Mouse (Mus musculus) forebrain, embryonic 13.5 days (tissue): Measurements from ENCODE around the gene Ube2m. TPM values are rescaled to one million over a fixed set of nuclear protein-coding genes. Genes with fewer than 3 reads are reported as not detected.

Source experiments
- ATAC-seq: fragments of 200-750 bp; cut with Nextera tagmentation; 2 replicates; pipeline ENCODE4 v1.8.0; 2017
- H3K27ac ChIP-seq: fragments of 300-500 bp; sonication (generic); 2 replicates; pipeline ENCODE4 v1.5.1; 2015; ENCODE audit warnings: inconsistent platforms, mild to moderate bottlenecking, moderate library complexity
- H3K27me3 ChIP-seq: fragments of 300-500 bp; sonication (generic); 2 replicates; pipeline ENCODE4 v1.6.1; 2015; ENCODE audit warnings: mild to moderate bottlenecking, inconsistent platforms
- H3K36me3 ChIP-seq: fragments of 300-500 bp; sonication (generic); 2 replicates; pipeline ENCODE4 v1.6.1; 2015; ENCODE audit warnings: mild to moderate bottlenecking, inconsistent platforms; ENCODE audit not compliant: poor library complexity, severe bottlenecking
- H3K4me1 ChIP-seq: fragments of 300-500 bp; sonication (generic); 2 replicates; pipeline ENCODE4 v1.6.1; 2015; ENCODE audit warnings: inconsistent platforms
- H3K4me2 ChIP-seq: fragments of 300-500 bp; sonication (generic); 2 replicates; pipeline ENCODE4 v1.6.1; 2015; ENCODE audit warnings: inconsistent platforms, mild to moderate bottlenecking, moderate library complexity
- H3K4me3 ChIP-seq: fragments of 300-500 bp; sonication (generic); 2 replicates; pipeline ENCODE4 v1.5.1; 2015; ENCODE audit warnings: mild to moderate bottlenecking, inconsistent platforms
- H3K9ac ChIP-seq: fragments of 300-500 bp; sonication (generic); 2 replicates; pipeline ENCODE4 v1.6.1; 2015; ENCODE audit warnings: mild to moderate bottlenecking, inconsistent platforms
- H3K9me3 ChIP-seq: fragments of 300-500 bp; sonication (generic); replicated peaks from 2 replicates; pipeline ENCODE4 v1.6.1; 2016; ENCODE audit warnings: inconsistent platforms
- WGBS: fragments of 180-500 bp; shearing (Covaris S2); methylation state at CpG from one replicate; pipeline ENCODE4 v1.1.7; 2015; 5-methylcytosine and 5-hydroxymethylcytosine counted together
- polyA plus RNA-seq: library from polyadenylated mRNA; unstranded; fragments of >200 nt; fragmentation: Nextera tagmentation; extraction: Ambion mirVana; gene quantifications from 2 replicates; pipeline ENCODE4 v1.2.1, GENCODE M21; 2015

The Ube2m gene
- polyA plus RNA-seq, 1 experiment from 2014 or later: 53.7 TPM

- H3K4me3 ChIP-seq: peak overlapping the region; percentile 48
- 4% methylated on average over 82 of the region's 88 CpGs for WGBS
- no peak overlapping the region for H3K27ac ChIP-seq
- H3K9ac ChIP-seq: peak overlapping the region; percentile 78
- ATAC-seq: peak; percentile 52
- H3K36me3 ChIP-seq: no peaks in the 10 kb centered on the region
- no peaks in the 10 kb centered on the region for H3K9me3 ChIP-seq
- H3K4me1 ChIP-seq: peaks cover 23% of the 10 kb centered on the region
- H3K27me3 ChIP-seq: peaks cover 49% of the 10 kb centered on the region
- H3K4me2 ChIP-seq: peak overlapping the region; percentile 92
Observed at GRCm38 (mm10) chr7:13043445-13044253, 5.6 kb upstream of the Ube2m start.

GRCm38 (mm10) chr7:13043120-13043444 is 5.0 kb upstream of the Ube2m start:
- peaks cover 25% of the 10 kb centered on the region for H3K4me1 ChIP-seq
- H3K36me3 ChIP-seq: no peaks in the 10 kb centered on the region
- no peak for ATAC-seq
- H3K4me3 ChIP-seq: peak overlapping the region; percentile 48
- no peaks in the 10 kb centered on the region for H3K9me3 ChIP-seq
- H3K27ac ChIP-seq: no peak overlapping the region
- 42% methylated on average over 16 of the region's 16 CpGs for whole genome bisulfite sequencing
- peak overlapping the region; percentile 78 for H3K9ac ChIP-seq
- peaks cover 49% of the 10 kb centered on the region for H3K27me3 ChIP-seq
- peak overlapping the region; percentile 92 for H3K4me2 ChIP-seq

DNA sequence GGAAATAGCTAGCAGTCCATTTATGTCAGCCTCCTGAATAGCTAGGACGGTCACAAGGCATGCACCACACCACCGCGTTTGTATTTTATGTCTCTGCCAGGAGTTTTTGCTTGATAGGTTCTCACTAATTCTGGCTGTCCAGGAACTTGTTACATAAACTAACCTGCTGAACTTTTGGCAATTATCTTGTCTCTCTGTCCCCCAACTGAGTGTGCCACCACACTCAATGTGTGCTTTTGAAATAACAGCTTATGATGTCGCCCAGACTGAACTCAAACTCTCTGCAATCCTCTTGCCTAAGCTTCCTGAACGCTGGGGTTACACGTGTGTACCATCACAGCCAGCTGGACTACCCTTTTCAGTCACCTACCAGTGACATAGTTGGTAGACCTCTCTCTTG is 4.4 kb upstream of the Ube2m start:
- Histone ChIP-seq H3K9ac (no peak overlapping the region), H3K27me3 (peaks cover 49% of the 10 kb centered on the region), H3K36me3 (no peaks in the 10 kb centered on the region), H3K4me1 (peaks cover 25% of the 10 kb centered on the region), H3K9me3 (no peaks in the 10 kb centered on the region), H3K4me2 (no peak overlapping the region), H3K27ac (no peak overlapping the region), H3K4me3 (no peak overlapping the region)
- WGBS: 73% methylated on average over 6 of the region's 6 CpGs
- no peak for ATAC-seq

DNA sequence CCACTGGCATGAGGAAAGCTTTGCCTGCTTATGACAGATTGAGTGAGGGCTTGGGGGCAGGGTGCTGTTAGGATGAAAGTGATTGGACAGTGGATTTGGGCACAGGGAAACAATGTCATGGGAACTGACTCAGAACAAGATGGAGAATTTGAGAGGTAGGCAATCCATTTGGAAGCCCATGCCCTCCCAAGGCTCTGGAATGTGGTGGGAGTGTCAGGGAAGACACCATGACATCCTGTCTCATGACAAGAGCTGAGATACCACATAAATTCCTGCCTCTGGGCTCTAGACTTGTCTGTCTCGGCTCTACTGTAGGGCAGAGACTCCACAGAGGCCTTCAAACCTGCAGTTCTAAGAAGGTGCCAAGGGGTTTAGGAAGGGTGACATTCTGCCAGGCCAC is 3.2 kb upstream of the Ube2m start:
- H3K4me2 ChIP-seq: no peak overlapping the region
- ATAC-seq: no peak
- 78% methylated on average over 1 of the region's 1 CpGs for WGBS
- no peak overlapping the region for H3K27ac ChIP-seq
- no peak overlapping the region for H3K4me3 ChIP-seq
- no peaks in the 10 kb centered on the region for H3K9me3 ChIP-seq
- H3K36me3 ChIP-seq: peaks cover 3% of the 10 kb centered on the region
- H3K9ac ChIP-seq: no peak overlapping the region
- H3K27me3 ChIP-seq: peaks cover 49% of the 10 kb centered on the region
- peaks cover 34% of the 10 kb centered on the region for H3K4me1 ChIP-seq

GRCm38 (mm10) chr7:13039181-13039580 is 1.1 kb upstream of the Ube2m start:
- Histone ChIP-seq H3K27me3 (peaks cover 33% of the 10 kb centered on the region), H3K4me2 (peak overlapping the region; percentile 91), H3K4me1 (peaks cover 44% of the 10 kb centered on the region), H3K36me3 (peaks cover 20% of the 10 kb centered on the region), H3K9ac (peak overlapping the region; percentile 93), H3K4me3 (peak overlapping the region; percentile 72), H3K27ac (no peak overlapping the region), H3K9me3 (no peaks in the 10 kb centered on the region)
- ATAC-seq: no peak
- WGBS: 86% methylated on average over 1 of the region's 1 CpGs

- H3K27me3 ChIP-seq: peaks cover 28% of the 10 kb centered on the region
- H3K4me2 ChIP-seq: peak overlapping the region; percentile 91
- H3K36me3 ChIP-seq: peaks cover 20% of the 10 kb centered on the region
- WGBS: 21% methylated on average over 15 of the region's 15 CpGs
- peak overlapping the region; percentile 72 for H3K4me3 ChIP-seq
- no peaks in the 10 kb centered on the region for H3K9me3 ChIP-seq
- H3K9ac ChIP-seq: peak overlapping the region; percentile 93
- peaks cover 44% of the 10 kb centered on the region for H3K4me1 ChIP-seq
- H3K27ac ChIP-seq: peak overlapping the region; percentile 100
- no peak for ATAC-seq
Observed at GRCm38 (mm10) chr7:13038621-13039169, 620 bp upstream of the Ube2m start.

- H3K4me1 ChIP-seq: peaks cover 50% of the 10 kb centered on the region
- peak; percentile 2 for ATAC-seq
- H3K36me3 ChIP-seq: peaks cover 31% of the 10 kb centered on the region
- H3K4me2 ChIP-seq: peak overlapping the region; percentile 91
- peak overlapping the region; percentile 93 for H3K9ac ChIP-seq
- H3K4me3 ChIP-seq: peak overlapping the region; percentile 72
- H3K9me3 ChIP-seq: no peaks in the 10 kb centered on the region
- H3K27me3 ChIP-seq: peaks cover 15% of the 10 kb centered on the region
- WGBS: under 1% methylated on average over 25 of the region's 33 CpGs
- H3K27ac ChIP-seq: peak overlapping the region; percentile 100
Observed at GRCm38 (mm10) chr7:13037366-13037765, 709 bp downstream of the Ube2m start.

- Histone ChIP-seq H3K9ac (peak overlapping the region; percentile 93), H3K4me3 (peak overlapping the region; percentile 72), H3K27ac (peak overlapping the region; percentile 100; the same call in 1 of the 2 replicates), H3K4me2 (peak overlapping the region; percentile 91), H3K27me3 (peaks cover 9% of the 10 kb centered on the region), H3K4me1 (peaks cover 50% of the 10 kb centered on the region), H3K36me3 (peaks cover 36% of the 10 kb centered on the region), H3K9me3 (no peaks in the 10 kb centered on the region)
- WGBS: 50% methylated on average over 4 of the region's 4 CpGs
- ATAC-seq: no peak
Observed at GRCm38 (mm10) chr7:13036806-13037205, 1.3 kb downstream of the Ube2m start.

DNA sequence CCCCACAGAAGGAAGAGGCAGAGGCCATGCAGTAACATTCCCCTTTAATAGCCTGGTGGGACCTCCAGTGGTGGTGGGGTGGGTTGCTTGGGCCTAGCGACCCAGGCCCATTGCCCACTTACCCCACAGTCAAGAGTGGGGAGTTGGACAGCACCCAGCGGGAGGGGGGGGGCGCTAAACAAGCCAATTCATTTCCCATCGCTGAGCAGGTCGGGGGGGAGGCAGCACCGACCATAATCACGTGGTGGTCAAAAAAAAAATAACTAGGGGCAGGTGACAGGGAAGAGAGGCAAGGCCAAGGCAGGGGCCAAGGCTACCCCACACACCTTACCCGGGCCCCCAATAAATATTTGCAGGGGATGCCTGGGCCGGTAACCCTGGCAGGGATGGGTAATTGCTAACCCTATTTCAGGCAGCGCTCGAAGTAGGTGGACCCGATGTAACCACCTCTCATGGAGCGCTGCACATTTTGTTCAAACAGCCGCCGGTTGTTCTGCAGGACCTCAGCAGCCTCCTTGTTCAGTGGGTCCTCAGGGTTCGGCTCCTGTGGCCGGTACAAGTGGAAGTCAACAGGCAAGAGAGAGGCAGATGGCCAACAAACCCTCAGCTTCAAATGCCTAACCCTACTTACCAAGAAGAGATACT is 2.7 kb downstream of the Ube2m start:
- H3K36me3 ChIP-seq: peaks cover 51% of the 10 kb centered on the region
- ATAC-seq: no peak; the same call in 1 of the 2 replicates
- H3K4me3 ChIP-seq: peak overlapping the region; percentile 60
- H3K4me1 ChIP-seq: peaks cover 50% of the 10 kb centered on the region
- peak overlapping the region; percentile 76 for H3K4me2 ChIP-seq
- H3K27ac ChIP-seq: peak overlapping the region; percentile 90
- H3K9me3 ChIP-seq: no peaks in the 10 kb centered on the region
- WGBS: 89% methylated on average over 17 of the region's 17 CpGs
- H3K9ac ChIP-seq: peak overlapping the region; percentile 51; the same call in 1 of the 2 replicates
- H3K27me3 ChIP-seq: no peaks in the 10 kb centered on the region

DNA sequence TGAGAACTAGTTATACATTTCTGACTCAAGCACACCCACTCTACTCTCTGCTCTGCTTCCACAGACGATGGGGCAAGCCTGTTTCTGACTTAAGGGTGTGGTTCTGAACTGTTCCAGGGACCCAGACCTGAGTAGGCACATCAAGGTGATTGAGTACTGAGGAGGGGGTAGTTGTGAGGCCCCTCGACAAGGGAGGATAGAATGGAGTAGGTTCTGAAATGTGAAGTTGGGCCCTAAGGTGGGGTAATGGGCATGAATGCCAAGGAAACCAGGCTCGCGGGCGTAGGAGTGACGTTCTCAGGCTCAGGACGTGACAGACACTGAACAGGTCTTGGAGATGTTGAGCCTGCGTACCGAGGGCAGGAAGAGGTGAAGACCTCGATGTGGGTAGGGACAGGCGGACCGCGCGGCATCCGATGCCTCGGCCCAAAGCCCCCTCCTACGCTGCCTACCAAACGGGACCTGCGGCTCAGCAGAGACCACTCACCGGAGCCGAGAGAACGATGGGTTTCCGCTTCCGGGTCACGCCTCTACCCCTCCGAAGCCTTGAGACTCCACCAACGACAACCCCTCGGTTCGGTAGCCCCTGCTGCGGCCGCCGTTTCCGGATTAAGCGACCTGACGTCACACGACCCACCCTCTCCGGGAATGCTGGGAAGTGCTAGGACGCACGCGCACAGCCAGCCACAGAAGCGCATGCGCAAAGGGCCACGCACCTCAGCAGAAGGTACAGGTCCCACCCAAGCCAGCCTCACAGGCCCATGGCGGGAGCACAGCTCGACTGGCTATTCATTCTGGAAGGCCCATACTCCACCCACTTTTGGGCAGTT is 3.7 kb downstream of the Ube2m start, which contains the start of gene Chmp2a:
Gene Chmp2a (minus strand): TSS at position 660 of the 830 bp plus-strand sequence.
- no peaks in the 10 kb centered on the region for H3K9me3 ChIP-seq
- peak within 1 kb of the TSS; percentile 83 for H3K9ac ChIP-seq
- no peaks in the 10 kb centered on the region for H3K27me3 ChIP-seq
- peaks cover 61% of the 10 kb centered on the region for H3K36me3 ChIP-seq
- peak within 1 kb of the TSS; percentile 60 for H3K4me3 ChIP-seq
- peak; percentile 80 for ATAC-seq
- H3K4me2 ChIP-seq: peak within 1 kb of the TSS; percentile 76
- H3K4me1 ChIP-seq: peaks cover 48% of the 10 kb centered on the region
- peak within 1 kb of the TSS; percentile 90 for H3K27ac ChIP-seq
- 1% methylated on average over 45 of the region's 45 CpGs for WGBS

GRCm38 (mm10) chr7:13033451-13034147 is 4.5 kb downstream of the Ube2m start:
- no peaks in the 10 kb centered on the region for H3K9me3 ChIP-seq
- H3K27ac ChIP-seq: peak overlapping the region; percentile 90
- H3K4me1 ChIP-seq: peaks cover 41% of the 10 kb centered on the region
- H3K9ac ChIP-seq: peak overlapping the region; percentile 83
- no peaks in the 10 kb centered on the region for H3K27me3 ChIP-seq
- 46% methylated on average over 13 of the region's 13 CpGs for WGBS
- ATAC-seq: no peak
- H3K4me3 ChIP-seq: peak overlapping the region; percentile 60
- H3K4me2 ChIP-seq: peak overlapping the region; percentile 76
- peaks cover 68% of the 10 kb centered on the region for H3K36me3 ChIP-seq
